Mouse (Mus musculus): ENCODE measurements around the gene Klra10.
"Not testable (repeated sequence)": the region's sequence is repeated elsewhere in the genome, so short reads cannot be mapped to it uniquely, and the experiment has no call there.

Gene Klra10

GRCm38 (mm10) chr6:130281828-130282227, at the start of gene Klra10:
TSS of gene Klra10 (minus strand) at chr6:130281928.
- DNase-seq: not testable (repeated sequence)

- DNase-seq: no peak
These were observed 6.4 kb upstream of the Klra10 start for GRCm38 (mm10) chr6:130287984-130288649.

- DNase-seq: no peak
These were observed 26.4 kb downstream of the Klra10 start for GRCm38 (mm10) chr6:130255326-130255725.

- no peak for DNase-seq
These were observed 44.2 kb downstream of the Klra10 start for GRCm38 (mm10) chr6:130237536-130237935.

- DNase-seq: no peak
These were observed 45.1 kb downstream of the Klra10 start for GRCm38 (mm10) chr6:130236635-130237034.

- no peak for DNase-seq
These were observed 48.5 kb downstream of the Klra10 start, which contains the start of gene Klra7 for GRCm38 (mm10) chr6:130233222-130233621. TSS of gene Klra7 (minus strand) at chr6:130233322.
